ENCODE assay signal across 26 mouse cellular contexts in the genomic region with DNA sequence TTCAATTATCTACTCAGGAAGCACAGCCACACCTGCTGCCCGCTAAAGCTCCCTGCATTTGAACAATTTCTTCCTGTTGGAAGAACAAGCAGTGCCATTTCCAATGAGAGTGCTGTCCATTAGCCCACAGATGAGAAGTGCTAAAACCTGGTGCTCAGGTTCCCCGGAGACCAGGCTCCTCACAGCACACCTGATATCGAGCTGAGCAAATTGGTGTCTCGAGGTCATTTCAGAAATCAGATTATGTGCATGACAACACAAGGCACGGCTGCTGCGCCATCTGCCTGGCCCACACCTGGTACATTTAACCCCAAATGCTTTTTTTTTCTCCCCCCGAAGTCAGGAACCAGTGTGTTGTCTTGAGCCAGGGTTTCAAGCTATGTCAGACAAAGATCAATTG.
DNase-seq lines count a peak whose midpoint lies in the region; ATAC-seq and TF ChIP-seq lines count a peak whose summit lies in the region.
"Had no signal": no experiment of that assay in that cellular context is flagged by ENCODE, and none has a peak within 500 bp of the region (broad histone marks: within the 10 kb centered on the region; RNA-seq: fewer than 3 reads in every experiment).

No protein-coding gene starts in this region.

- TF ChIP-seq CTCF in hindbrain, postnatal 0 days (IDR thresholded peaks at IDR 0.05; ENCODE audit: low read depth): no peak

- H3K27ac ChIP-seq in hindbrain, embryonic 11.5 days (ENCODE audit: low read depth, low read length): no peak overlapping the region
- H3K27ac ChIP-seq in hindbrain, embryonic 13.5 days: no peak overlapping the region; the same call in 1 of the 2 replicates
- H3K27ac ChIP-seq in midbrain, embryonic 14.5 days (replicated peaks; ENCODE audit: low read depth, low read length): no peak overlapping the region
- H3K27ac ChIP-seq in midbrain, embryonic 16.5 days (ENCODE audit: low read length): no peak overlapping the region
- no peak overlapping the region for H3K27ac ChIP-seq in hindbrain, postnatal 0 days
- H3K27ac ChIP-seq: forebrain, embryonic 13.5 days; heart, embryonic 13.5 days; limb, embryonic 13.5 days; liver, embryonic 12.5 days had no signal

- no peaks in the 10 kb centered on the region for H3K4me1 ChIP-seq in hindbrain, embryonic 11.5 days (replicated peaks; ENCODE audit: control insufficient read depth, insufficient read depth, low read length)
- H3K4me1 ChIP-seq in hindbrain, embryonic 13.5 days (replicated peaks): peaks cover 20% of the 10 kb centered on the region
- H3K4me1 ChIP-seq in midbrain, embryonic 14.5 days (ENCODE audit: control insufficient read depth, insufficient read depth, low read length): peaks cover 15% of the 10 kb centered on the region
- peaks cover 6% of the 10 kb centered on the region; the same call in 1 of the 2 replicates for H3K4me1 ChIP-seq in midbrain, embryonic 16.5 days (ENCODE audit: control insufficient read depth, insufficient read depth, low read length)
- H3K4me1 ChIP-seq in hindbrain, postnatal 0 days (ENCODE audit: insufficient read depth, low read length): no peaks in the 10 kb centered on the region
- H3K4me1 ChIP-seq: liver, embryonic 12.5 days had no signal

- H3K9ac ChIP-seq in hindbrain, embryonic 11.5 days (ENCODE audit: low read depth, low read length): no peak overlapping the region
- no peak overlapping the region for H3K9ac ChIP-seq in hindbrain, embryonic 13.5 days
- H3K9ac ChIP-seq in midbrain, embryonic 14.5 days (replicated peaks; ENCODE audit: low read length): no peak overlapping the region
- H3K9ac ChIP-seq in midbrain, embryonic 16.5 days (ENCODE audit: low read depth, low read length): no peak overlapping the region
- H3K9ac ChIP-seq in hindbrain, postnatal 0 days (replicated peaks; ENCODE audit: low read length): no peak overlapping the region
- H3K9ac ChIP-seq: forebrain, embryonic 13.5 days; heart, embryonic 13.5 days; limb, embryonic 13.5 days; liver, embryonic 12.5 days had no signal

- no peaks in the 10 kb centered on the region for H3K27me3 ChIP-seq in hindbrain, embryonic 11.5 days (ENCODE audit: control insufficient read depth, insufficient read depth, low read length)
- H3K27me3 ChIP-seq in hindbrain, embryonic 13.5 days: no peaks in the 10 kb centered on the region
- H3K27me3 ChIP-seq in midbrain, embryonic 14.5 days (ENCODE audit: control insufficient read depth, insufficient read depth, low read length): no peaks in the 10 kb centered on the region
- no peaks in the 10 kb centered on the region for H3K27me3 ChIP-seq in midbrain, embryonic 16.5 days (ENCODE audit: control insufficient read depth, insufficient read depth, low read depth, low read length)
- H3K27me3 ChIP-seq in hindbrain, postnatal 0 days (ENCODE audit: insufficient read depth, low read length): no peaks in the 10 kb centered on the region
- H3K27me3 ChIP-seq: CH12.LX; heart, embryonic 13.5 days; limb, embryonic 13.5 days; liver, embryonic 12.5 days had no signal

- no peaks in the 10 kb centered on the region for H3K9me3 ChIP-seq in hindbrain, embryonic 11.5 days (ENCODE audit: control insufficient read depth, low read length)
- no peaks in the 10 kb centered on the region for H3K9me3 ChIP-seq in hindbrain, embryonic 13.5 days
- H3K9me3 ChIP-seq in midbrain, embryonic 14.5 days (ENCODE audit: control insufficient read depth, low read length): no peaks in the 10 kb centered on the region
- H3K9me3 ChIP-seq in midbrain, embryonic 16.5 days (replicated peaks; ENCODE audit: control insufficient read depth, low read length, poor library complexity, severe bottlenecking): no peaks in the 10 kb centered on the region
- no peaks in the 10 kb centered on the region for H3K9me3 ChIP-seq in hindbrain, postnatal 0 days (ENCODE audit: low read length)
- H3K9me3 ChIP-seq: forebrain, embryonic 13.5 days; heart, embryonic 13.5 days; limb, embryonic 13.5 days; liver, embryonic 12.5 days had no signal

- no peak overlapping the region for H3K4me2 ChIP-seq in hindbrain, embryonic 11.5 days (replicated peaks; ENCODE audit: low read depth, low read length)
- H3K4me2 ChIP-seq in hindbrain, embryonic 13.5 days: no peak overlapping the region
- H3K4me2 ChIP-seq in midbrain, embryonic 14.5 days (ENCODE audit: low read length): no peak overlapping the region
- H3K4me2 ChIP-seq in midbrain, embryonic 16.5 days (ENCODE audit: low read length): no peak overlapping the region
- no peak overlapping the region for H3K4me2 ChIP-seq in hindbrain, postnatal 0 days (ENCODE audit: low read depth, low read length)
- H3K4me2 ChIP-seq: forebrain, embryonic 13.5 days; liver, embryonic 12.5 days had no signal

- peak; percentile 25; the same call in 1 of the 2 replicates for ATAC-seq in hindbrain, embryonic 11.5 days (ENCODE audit: low FRiP score)
- ATAC-seq in hindbrain, embryonic 13.5 days (ENCODE audit: low FRiP score): no peak
- no peak for ATAC-seq in midbrain, embryonic 14.5 days (ENCODE audit: low FRiP score, low TSS enrichment)
- no peak for ATAC-seq in midbrain, embryonic 16.5 days
- ATAC-seq in hindbrain, postnatal 0 days: peak; percentile 50
- ATAC-seq: forebrain, embryonic 13.5 days; intestine, postnatal 0 days; liver, embryonic 12.5 days; Patski had no signal

- peak; percentile 28 for DNase-seq in hindbrain, embryonic 11.5 days (ENCODE audit: low spot score)
- DNase-seq in midbrain, embryonic 14.5 days: peak; percentile 56
- peak; percentile 52 for DNase-seq in hindbrain, postnatal 0 days (ENCODE audit: low spot score)
- no peak for DNase-seq in adrenal gland, postnatal 36 days
- DNase-seq in frontal cortex, postnatal 10 days (ENCODE audit: low spot score in 2 of 2): no peak
- DNase-seq: adrenal gland, adult 2 months; B cell, adult 2 months; cerebellum, adult 18-20 months; cerebellum, postnatal 36 days; gastrocnemius, postnatal 25 days; heart, adult 18-20 months; heart, postnatal 14 days; kidney, postnatal 25 days; layer of hippocampus, postnatal 36 days; lung, adult 18-20 months; lung, postnatal 10 days had no signal

- H3K4me3 ChIP-seq in hindbrain, embryonic 11.5 days (ENCODE audit: low read depth, low read length): no peak overlapping the region
- no peak overlapping the region for H3K4me3 ChIP-seq in hindbrain, embryonic 13.5 days
- H3K4me3 ChIP-seq in midbrain, embryonic 14.5 days (replicated peaks; ENCODE audit: low read depth, low read length): no peak overlapping the region
- no peak overlapping the region for H3K4me3 ChIP-seq in midbrain, embryonic 16.5 days (ENCODE audit: low read depth, low read length)
- no peak overlapping the region for H3K4me3 ChIP-seq in hindbrain, postnatal 0 days (ENCODE audit: low read length)
- H3K4me3 ChIP-seq: forebrain, embryonic 13.5 days; liver, embryonic 12.5 days had no signal

- no peaks in the 10 kb centered on the region for H3K36me3 ChIP-seq in hindbrain, embryonic 11.5 days (ENCODE audit: control insufficient read depth, insufficient read depth, low read length)
- no peaks in the 10 kb centered on the region for H3K36me3 ChIP-seq in hindbrain, embryonic 13.5 days
- no peaks in the 10 kb centered on the region for H3K36me3 ChIP-seq in midbrain, embryonic 14.5 days (ENCODE audit: control insufficient read depth, insufficient read depth, low read length)
- H3K36me3 ChIP-seq in midbrain, embryonic 16.5 days (ENCODE audit: control insufficient read depth, insufficient read depth, low read length): no peaks in the 10 kb centered on the region
- H3K36me3 ChIP-seq in hindbrain, postnatal 0 days (ENCODE audit: insufficient read depth, low read length): no peaks in the 10 kb centered on the region
- H3K36me3 ChIP-seq: G1E; heart, embryonic 13.5 days; limb, embryonic 13.5 days; liver, embryonic 12.5 days had no signal

- WGBS in hindbrain, embryonic 11.5 days: 63% methylated on average over 7 of the region's 7 CpGs
- WGBS in hindbrain, embryonic 13.5 days: 44% methylated on average over 7 of the region's 7 CpGs
- 47% methylated on average over 7 of the region's 7 CpGs for WGBS in midbrain, embryonic 14.5 days
- WGBS in midbrain, embryonic 16.5 days: 39% methylated on average over 7 of the region's 7 CpGs
- 47% methylated on average over 7 of the region's 7 CpGs for WGBS in hindbrain, postnatal 0 days

Comparison
In these comparisons a context has a peak if more than half of its experiments do, and no peak if none do; other contexts are left out.
1. ATAC-seq: peak in hindbrain, embryonic 11.5 days (single experiment) and hindbrain, postnatal 0 days (single experiment); none in hindbrain, embryonic 13.5 days (single experiment), midbrain, embryonic 14.5 days (single experiment) and midbrain, embryonic 16.5 days (single experiment).
2. DNase-seq: peak in hindbrain, embryonic 11.5 days (single experiment), midbrain, embryonic 14.5 days (single experiment) and hindbrain, postnatal 0 days (single experiment); none in adrenal gland, postnatal 36 days (0 of 2) and frontal cortex, postnatal 10 days (0 of 2).